Mouse (Mus musculus) bone marrow, adult 2 months (tissue): ENCODE measurements around the gene Mrc1. TPM values are rescaled to one million over a fixed set of nuclear protein-coding genes. Genes with fewer than 3 reads are reported as not detected.

Source experiments
- H3K27ac ChIP-seq: fragments of 200-500 bp; 2 replicates; pipeline ENCODE4 v1.5.1; 2012; ENCODE audit warnings: low read depth, mild to moderate bottlenecking, control low read depth, inconsistent platforms, low read length; ENCODE audit not compliant: control insufficient read depth, poor library complexity, insufficient read depth
- H3K4me1 ChIP-seq: fragments of 200-500 bp; 2 replicates; pipeline ENCODE4 v1.6.1; 2011; ENCODE audit warnings: low read length; ENCODE audit not compliant: control insufficient read depth, insufficient read depth
- H3K4me3 ChIP-seq: fragments of 200-500 bp; replicated peaks from 2 replicates; pipeline ENCODE3; 2011; ENCODE audit warnings: mild to moderate bottlenecking, low read depth, low read length, control low read depth; ENCODE audit not compliant: control insufficient read depth
- CTCF ChIP-seq: fragments of 200-500 bp; IDR thresholded peaks from 2 replicates; pipeline ENCODE4 v1.5.1; 2011; ENCODE audit warnings: low read length, control low read depth; ENCODE audit not compliant: control insufficient read depth, insufficient read depth
- POLR2A ChIP-seq: fragments of 200-500 bp; IDR thresholded peaks from 2 replicates; pipeline ENCODE4 v1.6.1; 2011; ENCODE audit warnings: low read depth, mild to moderate bottlenecking, control low read depth, low read length, borderline replicate concordance; ENCODE audit not compliant: control insufficient read depth
- WGBS: fragments of 180-500 bp; shearing (Covaris S2); methylation state at CpG from one replicate; pipeline ENCODE4 v1.1.7; 2018; 5-methylcytosine and 5-hydroxymethylcytosine counted together
- polyA plus RNA-seq: library from polyadenylated mRNA; stranded (reverse); fragments of >200 nt; gene quantifications from 2 replicates; pipeline ENCODE4 v1.2.4, GENCODE M21; 2011; ENCODE audit warnings: low replicate concordance; ENCODE audit not compliant: missing spikeins, insufficient read depth, insufficient read length

Gene Mrc1
- polyA plus RNA-seq, 1 experiment: 13.4 TPM

- Histone ChIP-seq H3K4me3 (no peak overlapping the region), H3K27ac (no peak overlapping the region), H3K4me1 (no peaks in the 10 kb centered on the region; the same call in 1 of the 2 replicates)
- no peak for TF ChIP-seq POLR2A
- TF ChIP-seq CTCF: no peak
- 16% methylated on average over 1 of the region's 1 CpGs for WGBS
Measured at GRCm38 (mm10) chr2:14232897-14233296, 3.7 kb downstream of the Mrc1 start.

GRCm38 (mm10) chr2:14233983-14234382, 4.8 kb downstream of the Mrc1 start:
- Histone ChIP-seq H3K27ac (no peak overlapping the region), H3K4me1 (no peaks in the 10 kb centered on the region; the same call in 1 of the 2 replicates), H3K4me3 (no peak overlapping the region)
- TF ChIP-seq CTCF (no peak), POLR2A (no peak)
- WGBS: 62% methylated on average over 2 of the region's 2 CpGs

- TF ChIP-seq POLR2A (no peak), CTCF (no peak)
- H3K4me3 ChIP-seq: no peak overlapping the region
- no peaks in the 10 kb centered on the region; the same call in 1 of the 2 replicates for H3K4me1 ChIP-seq
- WGBS: 75% methylated on average over 5 of the region's 5 CpGs
- H3K27ac ChIP-seq: no peak overlapping the region
Measured at GRCm38 (mm10) chr2:14235319-14235718, 6.1 kb downstream of the Mrc1 start.

- WGBS: 84% methylated on average over 4 of the region's 4 CpGs
- Histone ChIP-seq H3K27ac (no peak overlapping the region), H3K4me3 (no peak overlapping the region), H3K4me1 (no peaks in the 10 kb centered on the region; the same call in 1 of the 2 replicates)
- TF ChIP-seq CTCF (no peak), POLR2A (no peak)
Measured at GRCm38 (mm10) chr2:14236920-14237319, 7.7 kb downstream of the Mrc1 start.

GRCm38 (mm10) chr2:14237723-14238122, 8.5 kb downstream of the Mrc1 start:
- H3K4me1 ChIP-seq: peaks cover 1% of the 10 kb centered on the region; the same call in 1 of the 2 replicates
- TF ChIP-seq CTCF (no peak), POLR2A (no peak)
- 70% methylated on average over 4 of the region's 4 CpGs for WGBS
- H3K4me3 ChIP-seq: no peak overlapping the region
- H3K27ac ChIP-seq: no peak overlapping the region

GRCm38 (mm10) chr2:14239151-14239550, 10.0 kb downstream of the Mrc1 start:
- Histone ChIP-seq H3K4me3 (no peak overlapping the region), H3K4me1 (peaks cover 1% of the 10 kb centered on the region; the same call in 1 of the 2 replicates), H3K27ac (no peak overlapping the region)
- 80% methylated on average over 5 of the region's 5 CpGs for WGBS
- TF ChIP-seq CTCF (no peak), POLR2A (no peak)

GRCm38 (mm10) chr2:14244157-14244556, 15.0 kb downstream of the Mrc1 start:
- H3K4me3 ChIP-seq: peak overlapping the region; percentile 39
- TF ChIP-seq CTCF: no peak
- no peak for TF ChIP-seq POLR2A
- 71% methylated on average over 5 of the region's 5 CpGs for WGBS
- H3K27ac ChIP-seq: peak overlapping the region; percentile 48; the same call in 1 of the 2 replicates
- H3K4me1 ChIP-seq: peaks cover 6% of the 10 kb centered on the region

- Histone ChIP-seq H3K4me1 (peaks cover 7% of the 10 kb centered on the region), H3K27ac (peak overlapping the region; percentile 25; the same call in 1 of the 2 replicates), H3K4me3 (no peak overlapping the region)
- TF ChIP-seq CTCF (no peak), POLR2A (no peak)
- WGBS: 3% methylated on average over 2 of the region's 2 CpGs
Measured at GRCm38 (mm10) chr2:14244668-14245067, 15.5 kb downstream of the Mrc1 start.

- no peak for TF ChIP-seq POLR2A
- TF ChIP-seq CTCF: 0 out of 2 replicates have a peak, but pooled peaks have one; percentile 5
- WGBS: 43% methylated on average over 3 of the region's 3 CpGs
- H3K4me1 ChIP-seq: peaks cover 9% of the 10 kb centered on the region
- H3K27ac ChIP-seq: peak overlapping the region; percentile 53; the same call in 1 of the 2 replicates
- H3K4me3 ChIP-seq: no peak overlapping the region
Measured at GRCm38 (mm10) chr2:14249839-14250564, 20.8 kb downstream of the Mrc1 start.
